Mouse (Mus musculus) kidney, postnatal 0 days (tissue): ENCODE data around the gene BC055324. TPM values are rescaled to one million over a fixed set of nuclear protein-coding genes. Genes with fewer than 3 reads are reported as not detected.

Source experiments
- ATAC-seq: fragments of 200-750 bp; cut with Nextera tagmentation; replicated peaks from 2 replicates; pipeline ENCODE4 v1.8.0; 2017; ENCODE audit warnings: low read depth, moderate number of reproducible peaks, moderate TSS enrichment, moderate library complexity; ENCODE audit not compliant: low FRiP score
- DNase-seq: peaks from one replicate; pipeline ENCODE4 v3.0.0-alpha.2; 2016; ENCODE audit warnings: low spot score
- H3K27ac ChIP-seq: fragments of 300-500 bp; sonication (generic); 2 replicates; pipeline ENCODE4 v1.5.1; 2014; ENCODE audit warnings: mild to moderate bottlenecking
- H3K27me3 ChIP-seq: fragments of 300-500 bp; sonication (generic); 2 replicates; pipeline ENCODE4 v1.6.1; 2014; ENCODE audit warnings: low read length, mixed read lengths; ENCODE audit not compliant: insufficient read depth
- H3K36me3 ChIP-seq: fragments of 300-500 bp; sonication (generic); 2 replicates; pipeline ENCODE4 v1.6.1; 2014; ENCODE audit warnings: low read length, mixed read lengths; ENCODE audit not compliant: insufficient read depth
- H3K4me1 ChIP-seq: fragments of 300-500 bp; sonication (generic); replicated peaks from 2 replicates; pipeline ENCODE4 v1.6.1; 2014; ENCODE audit warnings: antibody characterized with exemption, low read length, mixed read lengths; ENCODE audit not compliant: insufficient read depth
- H3K4me2 ChIP-seq: fragments of 300-500 bp; sonication (generic); 2 replicates; pipeline ENCODE4 v1.6.1; 2014; ENCODE audit warnings: mild to moderate bottlenecking, low read length, moderate library complexity, mixed read lengths
- H3K4me3 ChIP-seq: fragments of 300-500 bp; sonication (generic); replicated peaks from 2 replicates; pipeline ENCODE4 v1.5.1; 2014; ENCODE audit warnings: low read depth, low read length
- H3K9ac ChIP-seq: fragments of 300-500 bp; sonication (generic); 2 replicates; pipeline ENCODE4 v1.6.1; 2014; ENCODE audit warnings: low read depth, low read length
- H3K9me3 ChIP-seq: fragments of 300-500 bp; sonication (generic); replicated peaks from 2 replicates; pipeline ENCODE4 v1.6.1; 2016; ENCODE audit warnings: low read length, inconsistent platforms, mixed read lengths
- CTCF ChIP-seq: IDR thresholded peaks from 2 replicates; pipeline ENCODE4 v1.5.1; 2016; ENCODE audit warnings: antibody characterized with exemption, low read depth, mild to moderate bottlenecking, moderate library complexity
- WGBS: fragments of 180-500 bp; shearing (Covaris S2); extraction: QIAGEN DNeasy Blood & Tissue Kit; methylation state at CpG from one replicate; pipeline ENCODE4 v1.1.7; 2014; 5-methylcytosine and 5-hydroxymethylcytosine counted together
- polyA plus RNA-seq: library from polyadenylated mRNA; unstranded; fragments of >200 nt; fragmentation: Nextera tagmentation; extraction: Ambion mirVana; gene quantifications from 2 replicates; pipeline ENCODE4 v1.2.1, GENCODE M21; 2015

The BC055324 gene
- polyA plus RNA-seq, 1 experiment from 2014 or later = 10.3 TPM

GRCm38 (mm10) chr1:163898291-163898764 lies 96.3 kb downstream of the BC055324 start:
- H3K27me3 ChIP-seq = no peaks in the 10 kb centered on the region
- H3K4me2 ChIP-seq = peak overlapping the region; percentile 13; the same call in 1 of the 2 replicates
- 20% methylated on average over 5 of the region's 5 CpGs for WGBS

More at GRCm38 (mm10) chr1:163898291-163898764, 96.3 kb downstream of the BC055324 start:
- Histone ChIP-seq H3K27ac (no peak overlapping the region), H3K4me1 (peaks cover 6% of the 10 kb centered on the region; the same call in 1 of the 2 replicates), H3K9me3 (no peaks in the 10 kb centered on the region), H3K36me3 (no peaks in the 10 kb centered on the region), H3K9ac (no peak overlapping the region), H3K4me3 (no peak overlapping the region)
- ATAC-seq (peak; percentile 76; the same call in 1 of the 2 replicates), DNase-seq (peak; percentile 93)
- TF ChIP-seq CTCF = no peak

Other genes with a start within 250 kb of the BC055324 start
- 23.6 and 23.7 TPM in 2 replicates for gene Kifap3, start 215.2 kb downstream of the BC055324 start, polyA plus RNA-seq
- 15.9 and 17.2 TPM in 2 replicates for gene Scyl3, start 65.7 kb downstream of the BC055324 start, polyA plus RNA-seq
- gene Mettl18, start 93 bp upstream of the BC055324 start, polyA plus RNA-seq = 12.6 and 14.3 TPM in 2 replicates
- gene Sele, start 53.4 kb upstream of the BC055324 start, polyA plus RNA-seq = 0.04 and 0.08 TPM in 2 replicates
- 0.45 and 0.85 TPM in 2 replicates for gene Sell, start 67.2 kb upstream of the BC055324 start, polyA plus RNA-seq
- 0.17 and 2.0 TPM in 2 replicates for gene Selp, start 120.5 kb upstream of the BC055324 start, polyA plus RNA-seq
- gene F5, start 157.0 kb upstream of the BC055324 start, polyA plus RNA-seq = 0.21 and 0.29 TPM in 2 replicates